Mouse (Mus musculus) left cerebral cortex, adult 6 months (tissue): ENCODE data around the gene Stab1. TPM values are rescaled to one million over a fixed set of nuclear protein-coding genes. Genes with fewer than 3 reads are reported as not detected.

Experiments used
- long read RNA-seq, 2 experiments: library from polyadenylated mRNA; unstranded; transcript quantifications; one replicate each; pipeline ENCODE4 v2.0.0; 2019 to 2020
- polyA plus RNA-seq: library from polyadenylated mRNA; unstranded; fragments of <200 nt; fragmentation: Nextera tagmentation; gene quantifications from 2 replicates; pipeline ENCODE4 v1.2.3, GENCODE M21; 2021

Stab1 gene
- polyA plus RNA-seq: 7.3 and 8.7 TPM in 2 replicates
- long read RNA-seq, experiment 1, partial matches to known transcripts: 1 of 9 reads
- long read RNA-seq, experiment 1, other reads (novel, unspliced or antisense): 6 of 9 reads
- long read RNA-seq, experiment 2, partial matches to known transcripts: 2 of 3 reads
- long read RNA-seq, experiment 2, other reads (novel, unspliced or antisense): 1 of 3 reads

DNA sequence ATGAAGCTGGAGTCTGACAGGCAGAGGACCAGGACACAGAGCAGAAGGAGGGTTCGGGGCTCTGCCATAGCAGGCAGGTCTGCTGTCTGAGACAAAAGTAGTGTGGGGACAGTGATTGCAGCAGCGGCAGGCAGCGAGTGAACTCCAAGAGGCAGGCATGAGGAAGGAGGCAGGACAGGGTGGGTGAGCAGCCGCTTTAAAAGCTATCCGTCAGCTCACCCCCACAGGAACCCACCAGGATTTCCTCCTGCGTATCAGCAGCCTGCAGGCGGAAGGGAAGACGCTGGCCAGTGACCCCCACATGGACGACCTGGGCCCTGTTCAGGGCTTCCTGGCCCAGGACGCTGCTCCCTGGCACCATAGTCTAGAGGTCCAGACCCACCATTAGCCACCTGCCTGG lies at the start of gene Stab1:
Gene Stab1 (minus strand): TSS at position 217 of the 400 bp plus-strand sequence.

DNA sequence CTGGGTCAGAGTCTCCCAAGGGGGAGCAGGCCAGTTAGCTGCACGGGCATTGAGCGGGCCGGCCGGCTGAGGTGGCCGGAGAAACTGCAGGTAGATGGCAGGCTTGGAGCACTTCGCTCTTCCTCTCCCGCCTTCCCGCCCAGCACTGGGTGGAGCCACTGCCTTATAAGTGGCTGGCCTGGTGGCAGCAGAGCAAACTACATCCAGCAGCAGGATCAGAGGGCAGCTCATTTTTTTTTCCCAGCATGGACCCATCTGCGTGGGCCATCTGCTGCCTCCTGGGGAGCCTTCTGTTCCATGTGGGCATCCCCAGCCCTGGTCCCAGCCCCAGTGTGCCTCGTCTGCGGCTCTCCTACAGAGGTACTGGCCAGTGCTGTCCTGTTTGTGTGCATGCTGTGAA lies 49.2 kb upstream of the Stab1 start, which contains the start of gene Sema3g:
Gene Sema3g (plus strand): TSS at position 195 of the 400 bp plus-strand sequence.

DNA sequence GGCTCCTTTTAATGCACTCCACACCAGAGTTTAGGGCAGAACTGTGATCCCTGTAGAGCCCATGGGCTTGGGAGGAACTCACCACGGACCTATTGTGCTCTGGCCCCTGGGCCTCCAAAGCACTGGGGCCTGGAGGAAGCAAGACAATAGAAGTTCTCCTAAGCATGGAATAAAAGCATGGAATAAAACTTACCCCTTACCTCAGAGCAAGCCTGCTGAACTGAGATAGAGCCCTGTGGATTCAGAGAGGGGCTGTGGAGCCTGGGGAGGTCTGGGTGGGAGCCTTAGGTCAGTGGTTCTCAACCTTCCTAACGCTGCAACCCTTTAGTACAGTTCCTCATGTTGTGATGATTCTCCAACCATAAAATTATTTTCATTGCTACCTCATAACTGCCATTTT lies 48.4 kb upstream of the Stab1 start, which contains the start of gene Nisch:
Gene Nisch (minus strand): TSS at position 101 of the 400 bp plus-strand sequence.

DNA sequence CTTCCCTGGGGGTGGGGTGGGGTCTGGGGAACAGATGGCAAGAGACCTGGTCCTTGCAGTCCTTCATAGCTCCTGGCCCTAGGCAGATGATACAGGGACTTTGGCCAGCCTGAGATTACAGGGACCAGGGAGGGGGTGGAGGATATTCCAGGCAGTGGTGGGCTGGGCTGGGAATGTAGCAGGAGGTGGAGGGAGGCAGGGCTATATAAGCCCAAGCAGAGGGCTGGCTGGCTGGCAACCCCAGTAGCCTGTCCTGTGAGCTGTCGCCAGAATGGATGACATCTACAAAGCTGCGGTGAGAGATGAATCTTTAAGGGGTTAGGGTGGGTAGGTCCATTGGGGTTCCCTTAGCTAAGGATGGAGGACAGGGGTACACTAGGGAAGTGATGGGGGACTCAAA lies 39.6 kb upstream of the Stab1 start, which contains the start of gene Tnnc1:
Gene Tnnc1 (plus strand): TSS at position 229 of the 400 bp plus-strand sequence.

DNA sequence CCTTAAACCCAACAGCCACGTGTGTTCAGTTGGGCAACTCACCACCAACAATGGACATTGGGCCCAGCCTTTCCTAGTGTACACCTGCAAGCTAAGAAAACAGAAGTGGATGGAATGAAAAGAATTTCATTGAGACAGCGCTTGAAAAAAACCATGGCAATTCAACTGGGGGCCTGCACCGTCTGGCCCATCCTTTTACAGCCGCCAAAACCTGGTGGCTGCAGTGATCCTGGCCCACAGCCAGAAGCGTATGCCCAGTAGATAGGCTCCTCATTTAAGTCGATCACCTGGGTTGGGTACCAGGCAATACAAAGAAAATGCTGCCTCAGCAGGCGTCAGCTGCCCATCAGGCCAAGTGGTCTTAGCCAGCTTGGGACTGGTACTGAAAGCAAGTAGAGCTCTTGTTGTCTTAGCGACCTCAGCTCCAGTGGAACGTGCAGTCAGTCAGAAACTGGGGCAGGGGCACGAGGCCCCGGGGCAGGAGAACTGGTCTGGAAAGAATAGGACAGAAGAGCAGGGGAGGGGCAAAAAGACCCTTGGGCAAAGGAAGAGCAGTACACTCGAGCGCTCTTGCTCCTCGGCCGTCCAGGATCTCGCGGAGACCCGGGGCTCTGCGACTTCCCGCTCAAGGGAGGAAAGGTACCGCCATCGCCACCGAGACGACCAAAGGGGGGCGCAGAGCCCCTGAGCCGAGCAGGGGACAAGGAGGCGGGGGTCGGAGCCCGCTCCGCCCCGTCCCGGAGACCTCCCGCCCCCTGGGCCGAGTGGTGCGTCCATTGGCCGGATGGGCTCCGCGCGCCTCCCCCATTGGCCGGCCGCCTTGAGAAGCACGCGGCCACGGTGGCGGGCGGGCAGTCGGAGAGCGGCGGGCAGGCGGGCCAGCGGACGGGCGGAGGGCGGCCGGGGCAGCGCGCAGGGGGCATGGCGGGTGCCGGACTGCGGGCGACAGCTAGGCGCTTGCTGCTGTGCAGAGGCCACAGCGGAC lies 37.9 kb downstream of the Stab1 start, which contains the start of gene Nt5dc2:
Gene Nt5dc2 (plus strand): TSS at position 818 of the 985 bp plus-strand sequence.

DNA sequence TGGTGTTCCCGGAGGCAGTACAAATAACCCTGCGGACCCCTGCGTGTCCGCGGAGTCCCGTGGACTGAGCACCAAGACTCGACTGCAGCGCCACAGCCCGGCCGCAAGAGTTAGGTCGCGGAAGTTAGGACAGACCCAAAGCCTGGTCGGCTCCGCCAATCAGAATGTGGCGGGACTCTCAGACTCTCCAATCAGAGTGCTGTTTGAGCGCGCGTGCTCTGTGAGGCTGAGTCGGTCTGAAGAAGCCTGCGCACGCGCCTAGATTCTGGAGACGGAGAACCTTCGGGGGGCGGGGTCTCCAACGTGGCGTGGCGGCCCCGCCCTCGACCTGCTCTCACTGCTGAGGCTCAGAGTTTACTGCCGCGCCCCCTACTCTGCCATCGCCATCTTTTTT lies 39.6 kb downstream of the Stab1 start, which contains the start of gene Smim4:
Gene Smim4 (minus strand): TSS at position 131 of the 394 bp plus-strand sequence.

Other genes with a start within 250 kb of the Stab1 start
- gene Itih3, start 244.9 kb downstream of the Stab1 start, polyA plus RNA-seq: 10.8 and 23.2 TPM in 2 replicates
- not detected in 2 replicates for gene Itih1, start 225.4 kb downstream of the Stab1 start, polyA plus RNA-seq
- 6.7 and 7.2 TPM in 2 replicates for gene Nek4, start 217.3 kb downstream of the Stab1 start, polyA plus RNA-seq
- gene Glt8d1, start 167.2 kb downstream of the Stab1 start, polyA plus RNA-seq: 16.3 and 21.3 TPM in 2 replicates
- gene Spcs1, start 167.0 kb downstream of the Stab1 start, polyA plus RNA-seq: 514 and 571 TPM in 2 replicates
- gene Pbrm1, start 149.5 kb downstream of the Stab1 start, polyA plus RNA-seq: 8.6 and 18.1 TPM in 2 replicates
- 13.2 and 15.2 TPM in 2 replicates for gene Gnl3, start 149.5 kb downstream of the Stab1 start, polyA plus RNA-seq
- 129 and 147 TPM in 2 replicates for gene Smim4, start 39.7 kb downstream of the Stab1 start, polyA plus RNA-seq
- gene Nt5dc2, start 37.6 kb downstream of the Stab1 start, polyA plus RNA-seq: 5.2 and 7.7 TPM in 2 replicates
- 65.8 and 69.3 TPM in 2 replicates for gene Tnnc1, start 39.7 kb upstream of the Stab1 start, polyA plus RNA-seq
- 114 and 135 TPM in 2 replicates for gene Nisch, start 48.3 kb upstream of the Stab1 start, polyA plus RNA-seq
- gene Sema3g, start 49.2 kb upstream of the Stab1 start, polyA plus RNA-seq: 0.05 and 0.06 TPM in 2 replicates
- gene Phf7, start 82.7 kb upstream of the Stab1 start, polyA plus RNA-seq: 3.6 and 3.7 TPM in 2 replicates
- 78.3 and 83.8 TPM in 2 replicates for gene Bap1, start 82.8 kb upstream of the Stab1 start, polyA plus RNA-seq
- 2.8 and 3.2 TPM in 2 replicates for gene Dnah1, start 155.3 kb upstream of the Stab1 start, polyA plus RNA-seq
- gene Capn7, start 168.0 kb upstream of the Stab1 start, polyA plus RNA-seq: 14.1 and 16.4 TPM in 2 replicates